In genomic region chr10:56099641-56100310, GRCm38 (mm10) we compare ENCODE assay signal across 19 mouse cellular contexts. TPM values are rescaled to one million over a fixed set of nuclear protein-coding genes. Genes with fewer than 3 reads are reported as not detected.
DNase-seq lines count a peak whose midpoint lies in the region; ATAC-seq lines count a peak whose summit lies in the region.
"Had no signal": no experiment of that assay in that cellular context is flagged by ENCODE, and none has a peak within 500 bp of the region (broad histone marks: within the 10 kb centered on the region; RNA-seq: fewer than 3 reads in every experiment).

No protein-coding gene starts in this region.

- no peaks in the 10 kb centered on the region for H3K9me3 ChIP-seq in lung, embryonic 16.5 days (ENCODE audit: control insufficient read depth, low read length)
- H3K9me3 ChIP-seq in heart, embryonic 12.5 days (replicated peaks): no peaks in the 10 kb centered on the region
- H3K9me3 ChIP-seq: embryonic facial prominence, embryonic 15.5 days; forebrain, embryonic 12.5 days had no signal

- DNase-seq in lung, adult 18-20 months: peak; percentile 65 to 70
- peak; percentile 72 for DNase-seq in lung, postnatal 25 days (ENCODE audit: low spot score)
- no peak for DNase-seq in layer of hippocampus, adult 9-11 months
- DNase-seq in adrenal gland, postnatal 4 days (ENCODE audit: low spot score in 2 of 2): no peak
- DNase-seq: adrenal gland, adult 8-10 months; adrenal gland, postnatal 36 days; cerebellum, adult 11 months; cerebellum, adult 8-10 months; cerebellum, postnatal 14 days; embryo, embryonic 11 days; gastrocnemius, postnatal 10 days; heart, postnatal 14 days had no signal

- peak; percentile 97 for ATAC-seq in lung, embryonic 16.5 days (ENCODE audit: low read depth)
- no peak for ATAC-seq in heart, embryonic 12.5 days (ENCODE audit: insufficient number of reproducible peaks, low FRiP score)
- ATAC-seq: forebrain, embryonic 16.5 days had no signal

- H3K4me3 ChIP-seq in lung, embryonic 16.5 days (ENCODE audit: low read length): no peak overlapping the region
- no peak overlapping the region for H3K4me3 ChIP-seq in heart, embryonic 12.5 days
- H3K4me3 ChIP-seq: embryonic facial prominence, embryonic 15.5 days; erythroblast, embryonic 14.5 days; forebrain, embryonic 12.5 days had no signal

- no peak overlapping the region for H3K9ac ChIP-seq in lung, embryonic 16.5 days (ENCODE audit: low read length)
- no peak overlapping the region for H3K9ac ChIP-seq in heart, embryonic 12.5 days
- H3K9ac ChIP-seq: embryonic facial prominence, embryonic 15.5 days; forebrain, embryonic 12.5 days; hindbrain, embryonic 14.5 days had no signal

- no peaks in the 10 kb centered on the region for H3K4me1 ChIP-seq in lung, embryonic 16.5 days (replicated peaks; ENCODE audit: control insufficient read depth, insufficient read depth, low read length)
- no peaks in the 10 kb centered on the region for H3K4me1 ChIP-seq in heart, embryonic 12.5 days (replicated peaks)
- H3K4me1 ChIP-seq: embryonic facial prominence, embryonic 15.5 days; forebrain, embryonic 12.5 days had no signal

- 50% methylated on average over 3 of the region's 3 CpGs for whole genome bisulfite sequencing in lung, embryonic 16.5 days
- WGBS in heart, embryonic 12.5 days: 84% methylated on average over 3 of the region's 3 CpGs

- H3K27ac ChIP-seq in lung, embryonic 16.5 days (ENCODE audit: low read length): peak overlapping the region; percentile 78
- H3K27ac ChIP-seq in heart, embryonic 12.5 days (ENCODE audit: poor library complexity, severe bottlenecking): no peak overlapping the region
- H3K27ac ChIP-seq: embryonic facial prominence, embryonic 15.5 days; forebrain, embryonic 12.5 days; hindbrain, embryonic 14.5 days had no signal

- no peak overlapping the region for H3K4me2 ChIP-seq in lung, embryonic 16.5 days (ENCODE audit: low read depth, low read length)
- no peak overlapping the region for H3K4me2 ChIP-seq in heart, embryonic 12.5 days
- H3K4me2 ChIP-seq: embryonic facial prominence, embryonic 15.5 days; forebrain, embryonic 12.5 days; hindbrain, embryonic 14.5 days had no signal

- H3K27me3 ChIP-seq in lung, embryonic 16.5 days (ENCODE audit: control insufficient read depth, insufficient read depth, low read depth, low read length): no peaks in the 10 kb centered on the region
- H3K27me3 ChIP-seq in heart, embryonic 12.5 days (replicated peaks): no peaks in the 10 kb centered on the region
- H3K27me3 ChIP-seq: embryonic facial prominence, embryonic 15.5 days; forebrain, embryonic 12.5 days had no signal

- H3K36me3 ChIP-seq in lung, embryonic 16.5 days (ENCODE audit: control insufficient read depth, insufficient read depth, low read length): no peaks in the 10 kb centered on the region
- H3K36me3 ChIP-seq in heart, embryonic 12.5 days: no peaks in the 10 kb centered on the region
- H3K36me3 ChIP-seq: embryonic facial prominence, embryonic 15.5 days; forebrain, embryonic 12.5 days had no signal

RNA-seq across cellular contexts. Expression of gene Msl3l2, which starts 6.9 kb away (rescaled TPM):
- 4.9 and 5.4 TPM in 2 replicates for polyA plus RNA-seq in lung, embryonic 16.5 days (2015; fragmentation: Nextera tagmentation; extraction: Ambion mirVana)
- total RNA-seq in adrenal gland, postnatal 4 days (2021): 10 to 100 TPM; 13.2 to 16.7 TPM
- polyA plus RNA-seq in heart, embryonic 12.5 days (2016; fragmentation: Nextera tagmentation; extraction: Ambion mirVana): 9.5 and 10.5 TPM in 2 replicates

Comparison
In these comparisons a context has a peak if more than half of its experiments do, and no peak if none do; other contexts are left out.
1. DNase-seq: peak in lung, adult 18-20 months (2 of 2) and lung, postnatal 25 days (single experiment); none in layer of hippocampus, adult 9-11 months (single experiment) and adrenal gland, postnatal 4 days (0 of 2).